Mouse (Mus musculus): ENCODE data around the gene 5730522E02Rik. TPM values are rescaled to one million over a fixed set of nuclear protein-coding genes. Genes with fewer than 3 reads are reported as not detected.
A peak's percentile ranks its signal among the peaks of the same experiment; 100 is the strongest.

Gene 5730522E02Rik
- total RNA-seq, 2 experiments from 2014 or later: 10.5 to 13.7 TPM

- DNase-seq (ENCODE audit: low spot score in 2 of 2): no peak
Measured at GRCm38 (mm10) chr11:26061471-26062137, 149.0 kb downstream of the 5730522E02Rik start.

GRCm38 (mm10) chr11:26013527-26013926 lies 197.0 kb downstream of the 5730522E02Rik start:
- peak; percentile 66 to 83 for DNase-seq (ENCODE audit: low spot score in 2 of 2)

- no peak for DNase-seq (ENCODE audit: low spot score in 2 of 2)
Measured at GRCm38 (mm10) chr11:26004018-26004417, 206.5 kb downstream of the 5730522E02Rik start.

GRCm38 (mm10) chr11:25999738-26000137 lies 210.8 kb downstream of the 5730522E02Rik start:
- DNase-seq (ENCODE audit: low spot score in 2 of 2): no peak

GRCm38 (mm10) chr11:25997469-25997868 lies 213.1 kb downstream of the 5730522E02Rik start:
- DNase-seq (ENCODE audit: low spot score in 2 of 2): no peak

GRCm38 (mm10) chr11:25994128-25994527 lies 216.4 kb downstream of the 5730522E02Rik start:
- DNase-seq (ENCODE audit: low spot score in 2 of 2): no peak

- DNase-seq (ENCODE audit: low spot score in 2 of 2): no peak
Measured at GRCm38 (mm10) chr11:25992216-25992615, 218.3 kb downstream of the 5730522E02Rik start.

GRCm38 (mm10) chr11:25978736-25979276 lies 231.8 kb downstream of the 5730522E02Rik start:
- no peak for DNase-seq (ENCODE audit: low spot score in 2 of 2)

GRCm38 (mm10) chr11:25941504-25941903 lies 269.1 kb downstream of the 5730522E02Rik start:
- DNase-seq (ENCODE audit: low spot score in 2 of 2): no peak

GRCm38 (mm10) chr11:25940716-25941294 lies 269.8 kb downstream of the 5730522E02Rik start:
- peak in 1 of 2 experiments; percentile 22 for DNase-seq (ENCODE audit: low spot score in 2 of 2)

GRCm38 (mm10) chr11:25926267-25926666 lies 284.3 kb downstream of the 5730522E02Rik start:
- no peak for DNase-seq (ENCODE audit: low spot score in 2 of 2)

GRCm38 (mm10) chr11:25902321-25902720 lies 308.2 kb downstream of the 5730522E02Rik start:
- DNase-seq (ENCODE audit: low spot score in 2 of 2): no peak

- no peak for DNase-seq (ENCODE audit: low spot score in 2 of 2)
Measured at GRCm38 (mm10) chr11:25901666-25902065, 308.9 kb downstream of the 5730522E02Rik start.

GRCm38 (mm10) chr11:25893906-25894305 lies 316.7 kb downstream of the 5730522E02Rik start:
- no peak for DNase-seq (ENCODE audit: low spot score in 2 of 2)

- no peak for DNase-seq (ENCODE audit: low spot score in 2 of 2)
Measured at GRCm38 (mm10) chr11:25872983-25873382, 337.6 kb downstream of the 5730522E02Rik start.

- DNase-seq (ENCODE audit: low spot score in 2 of 2): no peak
Measured at GRCm38 (mm10) chr11:25872317-25872716, 338.2 kb downstream of the 5730522E02Rik start.

GRCm38 (mm10) chr11:25866292-25866691 lies 344.3 kb downstream of the 5730522E02Rik start:
- DNase-seq (ENCODE audit: low spot score in 2 of 2): no peak

- peak; percentile 51 to 79 for DNase-seq (ENCODE audit: low spot score in 2 of 2)
Measured at GRCm38 (mm10) chr11:25862686-25863085, 347.9 kb downstream of the 5730522E02Rik start.

- no peak for DNase-seq (ENCODE audit: low spot score in 2 of 2)
Measured at GRCm38 (mm10) chr11:25856629-25857568, 353.7 kb downstream of the 5730522E02Rik start.

- peak in 1 of 2 experiments; percentile 55 for DNase-seq (ENCODE audit: low spot score in 2 of 2)
Measured at GRCm38 (mm10) chr11:25855794-25856193, 354.8 kb downstream of the 5730522E02Rik start.

- peak in 1 of 2 experiments; percentile 62 for DNase-seq (ENCODE audit: low spot score in 2 of 2)
Measured at GRCm38 (mm10) chr11:25854216-25854615, 356.3 kb downstream of the 5730522E02Rik start.

Measured in layer of hippocampus, adult 18-20 months (tissue).